Mouse (Mus musculus): ENCODE data around the gene Lypd6.

The Lypd6 gene

DNA sequence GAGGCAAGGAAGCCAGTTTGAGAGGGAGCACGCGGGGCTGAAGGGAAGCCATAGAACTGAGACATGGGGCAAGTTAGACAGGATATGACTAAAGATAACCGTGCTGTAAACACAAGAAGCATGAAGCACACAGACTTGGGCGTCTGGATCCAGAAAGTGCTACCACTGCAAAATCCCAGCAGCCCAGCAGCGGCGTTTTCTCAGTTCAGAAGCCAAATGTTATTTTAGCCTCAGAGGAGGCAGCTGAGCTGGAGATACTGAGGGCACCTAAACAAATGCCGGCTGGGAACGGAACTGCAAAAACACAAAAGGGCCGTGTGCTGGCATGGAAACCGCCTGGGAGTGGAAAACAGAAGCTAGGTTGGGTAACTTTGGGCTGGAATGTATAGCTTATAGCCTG lies 43.9 kb downstream of the Lypd6 start:
- DNase-seq (ENCODE audit: low spot score) = no peak

GRCm38 (mm10) chr2:50111169-50111568 lies 44.9 kb downstream of the Lypd6 start:
- DNase-seq (ENCODE audit: low spot score) = no peak

GRCm38 (mm10) chr2:50111609-50112008 lies 45.4 kb downstream of the Lypd6 start:
- no peak for DNase-seq (ENCODE audit: low spot score)

DNA sequence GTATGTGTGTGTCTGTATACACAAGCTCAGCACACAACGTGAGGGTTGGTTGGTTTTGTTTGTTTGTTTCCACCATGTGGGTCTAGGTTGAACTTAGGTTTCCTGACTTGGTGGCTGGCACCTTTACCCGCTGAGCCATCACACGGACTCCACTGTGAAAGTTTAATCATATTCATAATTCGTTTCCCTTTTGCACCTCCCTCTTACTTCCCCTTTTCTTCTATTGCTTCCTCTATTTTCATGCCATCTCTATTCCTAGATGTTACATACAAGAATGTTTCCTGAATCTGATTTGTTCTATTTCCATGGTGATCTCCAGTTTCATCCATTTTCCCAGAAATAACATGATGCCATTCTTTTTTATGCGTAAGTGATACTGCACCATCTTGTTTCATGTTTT lies 46.2 kb downstream of the Lypd6 start:
- DNase-seq (ENCODE audit: low spot score) = no peak

DNA sequence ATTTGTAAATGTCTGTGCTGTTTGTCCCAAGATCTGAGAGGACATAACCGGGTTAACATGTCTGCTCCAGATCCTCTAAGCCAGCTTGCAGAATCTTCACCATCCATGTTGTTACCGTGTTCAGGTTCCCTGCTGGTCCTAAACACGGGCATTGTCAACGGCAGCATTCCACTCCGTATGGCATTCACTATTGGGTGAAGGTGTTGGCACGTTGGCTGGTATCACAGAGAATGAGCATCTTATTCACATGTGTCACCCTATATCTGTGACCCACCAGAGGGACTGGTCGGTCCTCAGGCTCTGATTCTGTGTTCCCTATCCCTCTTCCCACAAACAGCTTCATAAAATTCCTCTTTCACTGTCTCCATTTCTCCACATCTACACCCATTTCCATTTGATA lies 52.9 kb downstream of the Lypd6 start:
- DNase-seq (ENCODE audit: low spot score) = no peak

- DNase-seq (ENCODE audit: low spot score) = no peak
Measured at GRCm38 (mm10) chr2:50120839-50121238, 54.6 kb downstream of the Lypd6 start.

- DNase-seq (ENCODE audit: low spot score) = no peak
Measured at GRCm38 (mm10) chr2:50123376-50123775, 57.1 kb downstream of the Lypd6 start.

GRCm38 (mm10) chr2:50127513-50128175 lies 61.4 kb downstream of the Lypd6 start:
- DNase-seq (ENCODE audit: low spot score) = no peak

- DNase-seq (ENCODE audit: low spot score) = no peak
Measured at GRCm38 (mm10) chr2:50128322-50129277, 62.4 kb downstream of the Lypd6 start.

- no peak for DNase-seq (ENCODE audit: low spot score)
Measured at GRCm38 (mm10) chr2:50130674-50131073, 64.4 kb downstream of the Lypd6 start.

DNA sequence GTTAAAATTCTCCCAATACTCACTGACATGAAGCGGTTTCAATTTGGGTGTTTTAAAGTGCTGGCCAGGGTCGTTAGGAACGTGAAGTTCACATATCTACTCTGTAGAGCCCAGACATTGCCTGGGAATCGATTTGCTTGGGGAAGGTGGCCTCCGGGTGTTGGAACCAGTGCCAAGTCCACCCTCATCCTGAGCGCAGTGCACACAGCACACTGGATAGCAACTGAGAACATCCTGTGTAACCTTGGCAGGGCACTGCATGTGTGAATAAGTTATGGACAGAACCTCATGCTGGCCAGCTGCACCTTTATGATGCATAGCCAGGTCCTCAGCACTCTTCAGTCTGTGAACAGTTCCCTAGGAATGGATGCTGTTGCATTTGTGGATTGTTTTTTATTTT lies 77.4 kb downstream of the Lypd6 start:
- no peak for DNase-seq (ENCODE audit: low spot score)

DNA sequence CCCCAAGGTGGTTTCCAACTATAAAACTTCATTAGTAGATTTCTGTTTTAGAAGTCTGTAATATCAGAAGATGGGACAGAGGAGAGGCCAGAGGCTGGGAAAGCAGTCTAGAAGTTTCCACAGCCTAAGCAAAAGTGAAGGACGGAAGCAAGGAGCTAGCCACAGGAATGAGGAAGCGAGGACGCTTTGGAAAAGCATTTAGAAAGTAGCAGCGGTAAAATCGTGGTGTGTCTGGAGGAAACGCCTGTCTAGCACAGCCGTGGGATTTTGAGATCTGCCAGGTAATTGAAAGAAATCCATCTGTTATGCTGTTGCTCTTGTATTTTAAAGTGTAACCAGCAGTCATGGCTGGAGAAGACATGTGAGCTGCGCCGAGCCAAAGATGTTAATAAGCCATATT lies 81.1 kb downstream of the Lypd6 start:
- no peak for DNase-seq (ENCODE audit: low spot score)

DNA sequence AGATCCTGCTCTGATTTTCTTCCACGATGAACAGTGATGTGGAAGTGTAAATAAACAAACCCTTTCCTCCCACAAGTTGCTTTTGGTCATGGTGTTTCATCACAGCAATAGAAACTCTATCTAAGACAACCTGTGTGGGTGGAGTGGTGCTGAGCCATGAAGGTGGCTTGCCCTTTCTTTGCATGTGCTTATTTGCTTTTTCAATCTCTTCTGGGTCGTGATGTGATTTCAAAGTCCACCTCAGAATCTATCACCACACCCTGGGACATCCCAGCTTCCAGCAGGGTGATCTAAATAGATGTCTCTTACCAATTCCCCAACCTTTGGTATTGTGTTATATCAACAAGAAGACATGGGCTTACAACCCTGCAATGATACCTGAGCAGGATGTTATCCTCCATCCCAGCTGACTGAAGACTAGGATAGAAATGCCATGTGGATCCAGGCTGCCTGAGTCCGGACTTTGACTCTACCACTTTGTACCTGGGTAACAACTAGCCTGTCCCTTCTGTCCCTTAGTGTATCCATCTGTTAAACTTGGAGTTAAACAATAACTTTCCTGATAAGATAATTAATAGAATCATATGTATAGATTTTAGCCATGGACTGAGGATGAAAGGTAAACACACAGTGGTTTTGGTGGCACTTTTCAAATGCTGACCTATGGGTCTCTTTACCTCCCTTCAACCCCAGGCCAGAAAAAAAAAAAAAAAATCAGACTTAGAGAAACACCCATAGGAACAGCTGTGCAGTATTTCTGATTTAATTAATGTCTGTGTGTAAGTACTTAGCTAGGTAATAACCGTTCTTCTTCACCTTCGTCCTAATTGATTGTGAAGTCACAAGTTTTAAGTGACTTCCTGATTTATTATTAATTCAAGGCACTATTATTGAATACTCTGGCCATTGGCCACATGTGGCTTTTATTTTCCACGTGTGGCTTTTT lies 83.3 kb downstream of the Lypd6 start:
- DNase-seq (ENCODE audit: low spot score) = no peak

GRCm38 (mm10) chr2:50150203-50150590 lies 84.0 kb downstream of the Lypd6 start:
- DNase-seq (ENCODE audit: low spot score) = no peak

GRCm38 (mm10) chr2:50150816-50151215 lies 84.6 kb downstream of the Lypd6 start:
- DNase-seq (ENCODE audit: low spot score) = no peak

- no peak for DNase-seq (ENCODE audit: low spot score)
Measured at GRCm38 (mm10) chr2:50151401-50151800, 85.2 kb downstream of the Lypd6 start.

GRCm38 (mm10) chr2:50151879-50152278 lies 85.7 kb downstream of the Lypd6 start:
- no peak for DNase-seq (ENCODE audit: low spot score)

GRCm38 (mm10) chr2:50156009-50156408 lies 89.8 kb downstream of the Lypd6 start:
- DNase-seq (ENCODE audit: low spot score) = no peak

- DNase-seq (ENCODE audit: low spot score) = no peak
Measured at GRCm38 (mm10) chr2:50160069-50160468, 93.8 kb downstream of the Lypd6 start.

DNA sequence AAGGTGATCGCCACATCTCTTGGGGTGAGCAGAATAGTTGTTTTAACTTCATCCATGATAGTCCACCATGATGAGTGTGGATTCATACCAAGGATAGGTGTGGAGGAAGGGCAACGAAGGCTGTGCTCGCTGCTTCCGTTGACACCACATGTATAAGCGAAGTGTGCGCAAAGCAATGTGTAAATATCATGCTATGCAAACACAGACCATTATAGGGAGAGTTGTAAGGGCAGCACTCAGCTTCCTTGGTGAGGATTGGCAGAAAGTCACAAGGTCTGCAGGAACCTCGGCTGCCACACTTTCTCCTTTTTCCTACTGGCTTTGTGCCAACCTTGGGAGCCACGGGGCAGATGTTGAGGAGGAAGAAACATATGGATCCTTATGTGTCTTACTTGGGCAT lies 97.4 kb downstream of the Lypd6 start:
- no peak for DNase-seq (ENCODE audit: low spot score)

DNA sequence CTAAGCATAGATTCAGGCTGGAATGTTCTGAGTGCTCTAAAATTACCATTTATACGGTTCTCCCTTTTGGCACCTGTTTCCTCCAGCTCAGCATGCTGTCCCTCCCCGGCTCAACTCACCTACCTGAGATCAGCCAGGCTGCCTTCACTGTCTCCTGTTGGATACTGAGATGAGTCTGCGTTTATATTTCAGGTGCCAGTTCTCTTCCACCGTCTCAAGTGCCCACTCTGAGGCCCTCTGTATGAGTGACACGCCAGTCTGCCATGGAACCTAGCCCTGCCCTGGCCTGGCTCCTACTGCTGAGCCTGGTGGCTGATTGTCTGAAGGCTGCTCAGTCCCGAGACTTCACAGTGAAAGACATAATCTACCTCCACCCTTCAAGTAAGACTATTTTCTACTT lies 99.0 kb downstream of the Lypd6 start:
- DNase-seq (ENCODE audit: low spot score) = no peak

DNA sequence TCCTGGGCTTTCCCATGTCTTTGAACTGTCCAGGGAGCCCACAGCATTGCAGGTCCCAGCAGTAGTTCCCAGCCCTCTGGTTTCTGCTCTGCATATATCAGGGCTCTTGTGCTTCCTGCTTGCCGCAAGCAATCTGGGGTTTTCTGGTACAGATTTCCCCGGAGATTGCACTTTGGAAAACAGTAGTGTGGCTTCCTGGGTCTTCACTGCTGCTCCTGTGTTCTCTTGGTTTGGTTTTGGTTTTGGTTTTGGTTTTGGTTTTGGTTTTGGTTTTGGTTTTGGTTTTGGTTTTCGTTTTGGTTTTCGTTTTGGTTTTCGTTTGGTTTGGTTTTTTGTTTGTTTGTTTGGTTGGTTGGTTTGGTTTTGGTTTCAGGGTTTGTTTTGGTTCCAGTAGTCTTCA lies 99.9 kb downstream of the Lypd6 start:
- DNase-seq (ENCODE audit: low spot score) = no peak
